Mouse (Mus musculus) limb, embryonic 11.5 days (tissue): ENCODE data around the gene Fbln1. TPM values are rescaled to one million over a fixed set of nuclear protein-coding genes. Genes with fewer than 3 reads are reported as not detected.
A peak's percentile ranks its signal among the peaks of the same experiment; 100 is the strongest.

Experiments used
- ATAC-seq: fragments of 200-750 bp; cut with Nextera tagmentation; 2 replicates; pipeline ENCODE4 v1.8.0; 2017; ENCODE audit warnings: low read depth; ENCODE audit not compliant: insufficient number of reproducible peaks, low FRiP score, low TSS enrichment
- DNase-seq: peaks from one replicate; pipeline ENCODE4 v3.0.0-alpha.2; 2015; ENCODE audit warnings: low spot score
- H3K27ac ChIP-seq: fragments of 300-500 bp; sonication (generic); replicated peaks from 2 replicates; pipeline ENCODE4 v1.5.1; 2014; ENCODE audit warnings: low read depth, mild to moderate bottlenecking, low read length
- H3K27me3 ChIP-seq: fragments of 300-500 bp; sonication (generic); 2 replicates; pipeline ENCODE4 v1.6.1; 2014; ENCODE audit warnings: mild to moderate bottlenecking, low read length, mixed read lengths; ENCODE audit not compliant: control insufficient read depth, insufficient read depth
- H3K36me3 ChIP-seq: fragments of 300-500 bp; sonication (generic); 2 replicates; pipeline ENCODE4 v1.6.1; 2014; ENCODE audit warnings: mild to moderate bottlenecking, low read length, moderate library complexity, mixed read lengths; ENCODE audit not compliant: control insufficient read depth, insufficient read depth
- H3K4me1 ChIP-seq: fragments of 300-500 bp; sonication (generic); 2 replicates; pipeline ENCODE4 v1.6.1; 2014; ENCODE audit warnings: low read length, mixed read lengths; ENCODE audit not compliant: control insufficient read depth, insufficient read depth
- H3K4me2 ChIP-seq: fragments of 300-500 bp; sonication (generic); 2 replicates; pipeline ENCODE4 v1.6.1; 2014; ENCODE audit warnings: low read depth, mild to moderate bottlenecking, moderate library complexity; ENCODE audit not compliant: severe bottlenecking
- H3K4me3 ChIP-seq: fragments of 300-500 bp; sonication (generic); 2 replicates; pipeline ENCODE4 v1.5.1; 2014; ENCODE audit warnings: low read depth, low read length
- H3K9ac ChIP-seq: fragments of 300-500 bp; sonication (generic); 2 replicates; pipeline ENCODE4 v1.6.1; 2014; ENCODE audit warnings: mild to moderate bottlenecking, low read length
- H3K9me3 ChIP-seq: fragments of 300-500 bp; sonication (generic); 2 replicates; pipeline ENCODE4 v1.6.1; 2016; ENCODE audit warnings: low read length; ENCODE audit not compliant: control insufficient read depth
- WGBS: fragments of 180-500 bp; shearing (Covaris S2); extraction: QIAGEN DNeasy Blood & Tissue Kit; methylation state at CpG from one replicate; pipeline ENCODE4 v1.1.7; 2014; 5-methylcytosine and 5-hydroxymethylcytosine counted together
- polyA plus RNA-seq: library from polyadenylated mRNA; unstranded; fragments of >200 nt; fragmentation: Nextera tagmentation; extraction: Ambion mirVana; gene quantifications from 2 replicates; pipeline ENCODE4 v1.2.1, GENCODE M21; 2014

Fbln1 gene
- polyA plus RNA-seq, 1 experiment from 2014 or later, result 273 TPM

DNA sequence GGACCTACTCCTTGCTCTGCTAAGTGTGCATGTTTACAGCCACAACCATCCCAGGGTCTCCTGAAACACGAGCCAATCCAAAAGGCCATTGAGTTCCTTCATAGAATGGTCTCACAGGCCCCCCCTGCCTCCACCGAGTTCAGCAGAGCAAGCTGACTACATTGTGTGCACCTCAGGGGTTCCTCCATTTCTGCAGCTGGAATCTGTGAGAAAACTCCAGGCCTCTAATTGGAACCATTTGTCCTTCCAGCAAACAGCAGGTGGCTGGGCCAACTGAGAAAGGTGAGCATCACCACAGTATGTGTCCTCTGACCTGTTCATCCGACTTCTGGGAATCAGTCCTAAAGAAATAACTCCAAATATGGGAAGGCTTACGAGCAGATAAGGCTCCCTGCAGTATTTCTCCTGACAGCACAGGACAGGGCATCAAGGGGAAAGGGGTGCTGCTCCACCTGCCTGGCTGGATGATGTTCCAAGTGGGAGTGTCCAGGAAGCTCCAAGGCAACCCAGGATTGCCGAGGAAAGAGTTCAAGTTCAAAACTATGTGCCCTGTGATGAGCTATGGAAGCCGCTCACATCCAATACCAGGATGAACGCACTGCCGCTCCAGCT lies 17.5 kb upstream of the Fbln1 start:
- DNase-seq (peak; percentile 43), ATAC-seq (peak; percentile 35; the same call in 1 of the 2 replicates)
- no peaks in the 10 kb centered on the region for H3K36me3 ChIP-seq
- no peak overlapping the region for H3K9ac ChIP-seq
- H3K4me3 ChIP-seq, result no peak overlapping the region
- H3K27ac ChIP-seq, result 0 out of 2 replicates have a peak overlapping the region, but pooled peaks have one; percentile 32
- H3K27me3 ChIP-seq, result no peaks in the 10 kb centered on the region
- H3K4me1 ChIP-seq, result peaks cover 14% of the 10 kb centered on the region
- H3K4me2 ChIP-seq, result no peak overlapping the region
- 42% methylated on average over 8 of the region's 8 CpGs for WGBS
- no peaks in the 10 kb centered on the region for H3K9me3 ChIP-seq

DNA sequence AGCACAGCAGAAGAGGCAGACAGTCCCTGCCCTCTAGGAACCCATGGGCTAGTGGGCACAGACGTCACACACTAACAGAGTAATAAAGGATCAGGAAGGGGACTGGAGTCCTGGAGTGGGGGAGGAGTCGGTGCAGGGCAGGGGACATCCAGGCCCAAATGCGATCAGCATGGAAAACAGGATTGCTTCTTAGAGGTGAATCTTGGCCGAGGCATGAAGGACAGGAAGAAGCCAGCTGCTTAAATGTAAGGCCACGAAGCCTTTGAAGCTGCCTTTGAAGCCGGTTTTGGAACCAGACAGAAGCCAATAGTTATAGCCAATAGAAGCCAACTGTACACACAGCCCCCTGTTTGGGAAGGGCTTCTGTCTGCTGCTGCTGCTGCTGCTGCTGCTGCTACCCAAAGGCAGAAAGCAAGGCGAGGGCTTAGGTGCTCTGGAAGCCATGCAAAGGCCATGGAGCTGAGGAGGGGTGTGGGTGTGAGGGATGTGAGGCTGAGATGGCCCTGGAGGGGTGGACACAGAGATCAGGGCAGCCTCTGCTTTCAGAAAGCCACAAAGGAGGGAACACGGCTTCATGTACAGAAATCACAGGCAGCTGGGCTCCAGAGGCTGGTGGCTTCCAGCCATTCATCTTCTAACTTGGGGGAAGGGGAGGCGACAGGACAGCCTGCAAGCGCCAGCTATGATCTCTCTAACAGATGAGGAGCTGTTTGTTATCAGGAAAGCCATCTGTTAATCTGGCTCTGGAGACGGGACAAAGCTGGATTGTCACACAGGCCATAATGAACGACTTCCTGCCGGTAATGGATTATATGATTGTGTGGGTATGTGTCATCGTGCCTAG lies 5.1 kb upstream of the Fbln1 start:
- Histone ChIP-seq H3K4me2 (no peak overlapping the region), H3K4me1 (peaks cover 11% of the 10 kb centered on the region), H3K36me3 (no peaks in the 10 kb centered on the region), H3K27ac (no peak overlapping the region), H3K4me3 (no peak overlapping the region), H3K9me3 (no peaks in the 10 kb centered on the region), H3K27me3 (no peaks in the 10 kb centered on the region), H3K9ac (no peak overlapping the region)
- no peak for DNase-seq
- ATAC-seq, result no peak
- WGBS, result 15% methylated on average over 14 of the region's 14 CpGs

DNA sequence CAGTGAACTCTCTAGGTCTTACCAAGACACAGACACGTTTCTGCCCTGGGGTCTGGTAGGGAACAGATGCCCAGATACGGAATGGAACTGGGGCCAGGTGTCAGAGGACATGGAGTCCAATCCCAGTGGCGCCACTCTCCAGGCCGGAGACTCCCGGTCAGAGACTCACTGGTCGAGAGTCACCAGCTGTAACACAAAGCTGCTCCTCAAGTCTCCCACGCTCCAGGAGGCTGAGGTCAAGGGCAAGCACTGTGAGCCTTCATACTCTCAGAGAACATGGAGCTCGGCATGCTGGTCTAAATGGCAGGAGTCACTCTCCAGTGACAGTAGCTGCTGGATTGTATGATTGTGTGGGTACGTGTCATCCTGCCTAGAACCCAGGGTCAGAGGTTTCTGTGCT lies 3.5 kb upstream of the Fbln1 start:
- Histone ChIP-seq H3K27me3 (no peaks in the 10 kb centered on the region), H3K9me3 (no peaks in the 10 kb centered on the region), H3K4me2 (no peak overlapping the region), H3K4me1 (peaks cover 18% of the 10 kb centered on the region), H3K4me3 (no peak overlapping the region), H3K9ac (no peak overlapping the region), H3K27ac (no peak overlapping the region), H3K36me3 (no peaks in the 10 kb centered on the region)
- WGBS, result 77% methylated on average over 9 of the region's 9 CpGs
- no peak for DNase-seq
- ATAC-seq, result no peak

DNA sequence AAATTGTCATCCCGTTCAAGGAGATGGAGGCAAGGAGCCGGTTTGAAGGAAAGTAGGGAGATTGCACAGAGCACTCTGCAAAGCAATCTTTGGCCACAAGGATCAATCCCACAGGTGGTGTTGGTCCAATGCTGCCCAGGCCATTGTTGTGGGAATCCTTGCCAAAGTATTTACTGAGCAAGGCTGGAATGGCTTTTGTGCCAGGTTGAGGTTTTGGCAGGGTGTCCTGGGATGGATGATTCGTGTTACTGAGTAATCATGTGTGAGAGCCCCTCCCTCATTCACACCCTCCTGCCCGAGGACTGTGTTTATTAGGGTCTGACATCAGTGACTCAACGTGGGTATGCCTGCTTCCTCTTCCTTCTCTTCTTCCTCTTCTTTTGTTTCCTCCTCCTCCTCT lies 3.0 kb upstream of the Fbln1 start:
- Histone ChIP-seq H3K9ac (no peak overlapping the region), H3K9me3 (no peaks in the 10 kb centered on the region), H3K36me3 (no peaks in the 10 kb centered on the region), H3K4me3 (no peak overlapping the region), H3K4me2 (no peak overlapping the region), H3K27ac (no peak overlapping the region), H3K27me3 (no peaks in the 10 kb centered on the region), H3K4me1 (peaks cover 23% of the 10 kb centered on the region)
- ATAC-seq (no peak), DNase-seq (no peak)
- WGBS, result 42% methylated on average over 5 of the region's 5 CpGs

DNA sequence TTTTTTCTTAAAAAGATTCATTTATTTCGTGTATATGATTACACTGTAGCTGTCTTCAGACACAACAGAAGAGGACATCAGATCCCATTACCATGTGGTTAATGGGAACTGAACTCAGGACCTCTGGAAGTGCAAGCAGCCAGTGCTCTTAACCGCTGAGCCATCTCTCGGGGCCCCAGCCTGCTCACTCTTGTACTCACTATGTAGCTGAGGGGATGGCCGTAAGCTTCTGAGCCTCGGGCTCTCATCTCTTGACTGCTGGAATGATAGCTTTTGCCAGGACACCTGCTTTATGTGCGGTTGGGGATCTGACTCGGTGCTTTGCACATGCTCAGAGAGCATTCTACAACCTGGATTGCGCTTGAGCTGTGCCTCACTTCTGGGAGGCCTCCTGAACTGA lies 1.4 kb upstream of the Fbln1 start:
- Histone ChIP-seq H3K9me3 (no peaks in the 10 kb centered on the region), H3K27me3 (no peaks in the 10 kb centered on the region), H3K27ac (no peak overlapping the region), H3K4me1 (peaks cover 28% of the 10 kb centered on the region), H3K4me2 (no peak overlapping the region), H3K4me3 (no peak overlapping the region), H3K9ac (no peak overlapping the region), H3K36me3 (peaks cover 4% of the 10 kb centered on the region)
- ATAC-seq (no peak), DNase-seq (no peak)
- 48% methylated on average over 8 of the region's 8 CpGs for WGBS

DNA sequence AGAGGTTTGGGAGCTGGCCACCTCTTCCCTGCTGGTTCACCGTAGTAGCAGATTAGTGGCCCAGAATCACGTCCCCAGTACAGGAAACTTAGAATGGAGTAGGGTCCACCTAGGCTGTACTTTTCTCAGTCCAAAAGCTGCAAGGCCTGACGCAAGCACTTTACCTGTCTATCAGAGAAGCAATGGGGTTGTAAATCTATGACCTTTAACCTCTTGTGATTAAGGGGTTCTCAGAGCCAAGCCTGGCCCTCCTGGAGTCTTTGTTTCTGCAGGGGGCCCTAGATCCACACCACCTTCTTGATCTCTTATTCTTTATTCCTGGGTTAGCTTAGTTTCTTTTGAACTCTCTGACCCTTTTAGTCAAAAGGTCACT lies 940 bp downstream of the Fbln1 start:
- Histone ChIP-seq H3K27ac (peak overlapping the region; percentile 94), H3K27me3 (no peaks in the 10 kb centered on the region), H3K9ac (peak overlapping the region; percentile 99), H3K36me3 (peaks cover 6% of the 10 kb centered on the region), H3K4me3 (peak overlapping the region; percentile 89), H3K4me1 (peaks cover 17% of the 10 kb centered on the region), H3K4me2 (peak overlapping the region; percentile 96), H3K9me3 (no peaks in the 10 kb centered on the region; the same call in 1 of the 2 replicates)
- WGBS, result 0% methylated on average over 3 of the region's 3 CpGs
- no peak for ATAC-seq
- DNase-seq, result no peak

DNA sequence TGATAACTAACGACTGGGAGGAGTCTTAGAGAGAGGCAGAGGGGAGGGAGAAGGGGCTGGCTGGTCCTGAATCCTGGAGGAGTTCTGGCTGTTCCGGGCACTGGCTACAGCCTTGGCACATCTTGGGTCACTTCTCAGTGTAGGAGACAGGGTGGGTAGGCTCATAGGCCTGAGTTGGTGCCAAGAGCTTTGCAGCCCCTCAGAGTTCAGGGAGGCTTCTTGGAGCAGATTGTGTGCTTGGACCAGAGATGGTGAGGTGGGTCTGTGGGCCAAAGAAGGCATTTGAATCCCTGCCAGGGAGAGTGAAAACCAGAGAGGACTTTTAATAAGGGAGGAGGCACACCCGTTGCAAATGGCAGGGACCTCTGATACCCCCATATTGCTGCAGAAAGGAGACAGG lies 1.3 kb downstream of the Fbln1 start:
- Histone ChIP-seq H3K4me2 (peak overlapping the region; percentile 96), H3K9me3 (peaks cover 3% of the 10 kb centered on the region; the same call in 1 of the 2 replicates), H3K4me3 (peak overlapping the region; percentile 89), H3K36me3 (peaks cover 9% of the 10 kb centered on the region), H3K27me3 (no peaks in the 10 kb centered on the region), H3K27ac (peak overlapping the region; percentile 94), H3K9ac (peak overlapping the region; percentile 99), H3K4me1 (peaks cover 17% of the 10 kb centered on the region)
- DNase-seq, result peak; percentile 48
- WGBS, result 3% methylated on average over 3 of the region's 3 CpGs
- ATAC-seq, result no peak

DNA sequence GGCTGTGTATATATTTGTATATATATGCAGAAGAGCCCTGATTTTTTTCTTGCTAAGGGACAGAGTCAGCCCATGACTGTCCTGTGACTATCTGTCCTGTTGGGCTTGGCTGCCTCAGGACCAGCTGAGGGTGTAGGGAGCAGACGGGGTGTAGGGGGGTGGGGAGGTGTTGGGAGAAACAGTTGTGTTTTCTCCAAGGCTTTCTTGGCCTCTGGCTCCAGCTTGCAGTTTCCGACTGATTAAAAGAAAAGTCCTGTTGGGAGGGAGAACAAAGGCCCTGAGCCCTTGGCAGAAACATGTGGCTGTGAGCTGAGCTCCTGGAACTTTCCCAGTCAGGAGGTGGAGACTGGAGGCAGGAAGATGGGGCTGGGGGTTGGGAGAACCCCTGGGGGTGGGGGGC lies 2.0 kb downstream of the Fbln1 start:
- WGBS, result 9% methylated on average over 2 of the region's 2 CpGs
- H3K27me3 ChIP-seq, result no peaks in the 10 kb centered on the region
- H3K9me3 ChIP-seq, result peaks cover 6% of the 10 kb centered on the region; the same call in 1 of the 2 replicates
- peak overlapping the region; percentile 96 for H3K4me2 ChIP-seq
- H3K4me3 ChIP-seq, result peak overlapping the region; percentile 89
- peak overlapping the region; percentile 94 for H3K27ac ChIP-seq
- ATAC-seq (no peak), DNase-seq (peak; percentile 67)
- peak overlapping the region; percentile 99 for H3K9ac ChIP-seq
- peaks cover 11% of the 10 kb centered on the region for H3K36me3 ChIP-seq
- H3K4me1 ChIP-seq, result peaks cover 17% of the 10 kb centered on the region
